Mouse (Mus musculus) spleen, adult 2 months (tissue): ENCODE results near the gene Saa2.

ENCODE experiments used
- CTCF ChIP-seq: fragments of 200-500 bp; IDR thresholded peaks from 2 replicates; pipeline ENCODE4 v1.5.1; 2011; ENCODE audit warnings: mild to moderate bottlenecking, inconsistent platforms; ENCODE audit not compliant: insufficient read depth, insufficient read length, insufficient replicate concordance; ENCODE audit errors: extremely low read depth
- POLR2A ChIP-seq: fragments of 200-500 bp; IDR thresholded peaks from 2 replicates; pipeline ENCODE4 v1.6.1; 2011; ENCODE audit warnings: low read depth, low read length, inconsistent platforms

- TF ChIP-seq POLR2A: no peak
- TF ChIP-seq CTCF: no peak
These were observed 31.1 kb upstream of the Saa2 start for GRCm38 (mm10) chr7:46720460-46720859.
